Mouse (Mus musculus) naive thymus-derived CD4-positive, alpha-beta T cell, adult 2 months (primary cell): ENCODE data around the gene Dgki.
A peak's percentile ranks its signal among the peaks of the same experiment; 100 is the strongest.

Experiments
- DNase-seq: peaks from one replicate; pipeline ENCODE4 v3.0.0-alpha.2; 2011; ENCODE audit warnings: low read depth

The Dgki gene

GRCm38 (mm10) chr6:37011597-37011996 is 288.4 kb downstream of the Dgki start:
- no peak for DNase-seq

GRCm38 (mm10) chr6:37007573-37007972 is 292.4 kb downstream of the Dgki start:
- DNase-seq: no peak

- no peak for DNase-seq
Measured at GRCm38 (mm10) chr6:37004914-37005313, 295.1 kb downstream of the Dgki start.

GRCm38 (mm10) chr6:37003235-37003634 is 296.7 kb downstream of the Dgki start:
- no peak for DNase-seq

GRCm38 (mm10) chr6:36998942-36999341 is 301.0 kb downstream of the Dgki start:
- DNase-seq: no peak

- no peak for DNase-seq
Measured at GRCm38 (mm10) chr6:36994329-36994728, 305.7 kb downstream of the Dgki start.

GRCm38 (mm10) chr6:36990186-36990585 is 309.8 kb downstream of the Dgki start:
- DNase-seq: no peak

GRCm38 (mm10) chr6:36988800-36989199 is 311.2 kb downstream of the Dgki start:
- DNase-seq: no peak

GRCm38 (mm10) chr6:36981646-36982045 is 318.3 kb downstream of the Dgki start:
- no peak for DNase-seq

- DNase-seq: no peak
Measured at GRCm38 (mm10) chr6:36980475-36980874, 319.5 kb downstream of the Dgki start.

- DNase-seq: no peak
Measured at GRCm38 (mm10) chr6:36978176-36978575, 321.8 kb downstream of the Dgki start.

- DNase-seq: no peak
Measured at GRCm38 (mm10) chr6:36973096-36973495, 326.9 kb downstream of the Dgki start.

- DNase-seq: no peak
Measured at GRCm38 (mm10) chr6:36972494-36972893, 327.5 kb downstream of the Dgki start.

GRCm38 (mm10) chr6:36969249-36969885 is 330.6 kb downstream of the Dgki start:
- no peak for DNase-seq

GRCm38 (mm10) chr6:36960658-36961057 is 339.3 kb downstream of the Dgki start:
- DNase-seq: no peak

GRCm38 (mm10) chr6:36955293-36955692 is 344.7 kb downstream of the Dgki start:
- peak; percentile 4 for DNase-seq

GRCm38 (mm10) chr6:36950648-36951047 is 349.3 kb downstream of the Dgki start:
- no peak for DNase-seq

GRCm38 (mm10) chr6:36947861-36948260 is 352.1 kb downstream of the Dgki start:
- no peak for DNase-seq

GRCm38 (mm10) chr6:36937527-36937926 is 362.5 kb downstream of the Dgki start:
- DNase-seq: no peak

- no peak for DNase-seq
Measured at GRCm38 (mm10) chr6:36936816-36937215, 363.2 kb downstream of the Dgki start.

- no peak for DNase-seq
Measured at GRCm38 (mm10) chr6:36931473-36931872, 368.5 kb downstream of the Dgki start.

- no peak for DNase-seq
Measured at GRCm38 (mm10) chr6:36929781-36930180, 370.2 kb downstream of the Dgki start.

GRCm38 (mm10) chr6:36926455-36926854 is 373.5 kb downstream of the Dgki start:
- DNase-seq: no peak

- no peak for DNase-seq
Measured at GRCm38 (mm10) chr6:36922006-36922405, 378.0 kb downstream of the Dgki start.
